Mouse (Mus musculus) C2C12 (cell line): Measurements from ENCODE around the gene Gm11042. TPM values are rescaled to one million over a fixed set of nuclear protein-coding genes. Genes with fewer than 3 reads are reported as not detected.

Source experiments
- H3K27me3 ChIP-seq: one replicate; pipeline ENCODE4 v1.6.1; 2011; ENCODE audit not compliant: control insufficient read depth, insufficient read depth, insufficient read length
- H3K36me3 ChIP-seq: one replicate; pipeline ENCODE4 v1.6.1; 2011; ENCODE audit not compliant: control insufficient read depth, insufficient read depth
- H3K4me3 ChIP-seq: one replicate; pipeline ENCODE4 v1.5.1; 2011; ENCODE audit warnings: mild to moderate bottlenecking, control low read depth; ENCODE audit not compliant: poor library complexity, insufficient read depth, severe bottlenecking
- H3K79me2 ChIP-seq: one replicate; pipeline ENCODE4 v1.6.1; 2011; ENCODE audit not compliant: control insufficient read depth, insufficient read depth
- H3K79me3 ChIP-seq: one replicate; pipeline ENCODE4 v1.6.1; 2011; ENCODE audit warnings: low read depth, control low read depth
- H3ac ChIP-seq: one replicate; pipeline ENCODE3; 2011; ENCODE audit warnings: low read depth; ENCODE audit not compliant: control insufficient read depth, insufficient read length
- CEBPB ChIP-seq: IDR thresholded peaks from one replicate; pipeline ENCODE4 v1.6.1; 2011; ENCODE audit warnings: low read depth, mild to moderate bottlenecking, control low read depth, moderate library complexity
- CTCF ChIP-seq: IDR thresholded peaks from one replicate; pipeline ENCODE4 v1.5.1; 2011; ENCODE audit not compliant: control insufficient read depth, insufficient read depth, insufficient read length
- FOSL1 ChIP-seq: IDR thresholded peaks from one replicate; pipeline ENCODE4 v1.8.0; 2011; ENCODE audit warnings: mild to moderate bottlenecking, low read length; ENCODE audit not compliant: poor library complexity, insufficient read depth, severe bottlenecking
- MAX ChIP-seq: IDR thresholded peaks from one replicate; pipeline ENCODE4 v1.6.1; 2011; ENCODE audit warnings: mild to moderate bottlenecking, control low read depth
- MYOD1 ChIP-seq: IDR thresholded peaks from one replicate; pipeline ENCODE4 v1.6.1; 2011; ENCODE audit warnings: low read depth; ENCODE audit not compliant: control insufficient read depth, insufficient read length
- MYOG ChIP-seq: IDR thresholded peaks from one replicate; pipeline ENCODE4 v1.6.1; 2011; ENCODE audit not compliant: control insufficient read depth, insufficient read length; ENCODE audit errors: extremely low read depth
- USF1 ChIP-seq: IDR thresholded peaks from one replicate; pipeline ENCODE4 v1.6.1; 2011; ENCODE audit warnings: low read depth, mild to moderate bottlenecking, control low read depth, moderate library complexity
- polyA plus RNA-seq: library from polyadenylated mRNA; unstranded; fragments of >200 nt; fragmentation: generic; extraction: Trizol; gene quantifications from one replicate; pipeline ENCODE4 v1.2.1, GENCODE M21; 2012; ENCODE audit warnings: missing spikeins

Gm11042 gene
- polyA plus RNA-seq, 1 experiment, result not detected

GRCm38 (mm10) chr12:74284020-74284684, 32.0 kb downstream of the Gm11042 start:
- Histone ChIP-seq H3K79me3 (no peaks in the 10 kb centered on the region), H3ac (no peak overlapping the region), H3K36me3 (no peaks in the 10 kb centered on the region), H3K4me3 (no peak overlapping the region), H3K79me2 (no peaks in the 10 kb centered on the region), H3K27me3 (no peaks in the 10 kb centered on the region)
- TF ChIP-seq MYOD1 (no peak), USF1 (no peak), MAX (no peak), MYOG (no peak), FOSL1 (no peak), CEBPB (no peak), CTCF (no peak)

DNA sequence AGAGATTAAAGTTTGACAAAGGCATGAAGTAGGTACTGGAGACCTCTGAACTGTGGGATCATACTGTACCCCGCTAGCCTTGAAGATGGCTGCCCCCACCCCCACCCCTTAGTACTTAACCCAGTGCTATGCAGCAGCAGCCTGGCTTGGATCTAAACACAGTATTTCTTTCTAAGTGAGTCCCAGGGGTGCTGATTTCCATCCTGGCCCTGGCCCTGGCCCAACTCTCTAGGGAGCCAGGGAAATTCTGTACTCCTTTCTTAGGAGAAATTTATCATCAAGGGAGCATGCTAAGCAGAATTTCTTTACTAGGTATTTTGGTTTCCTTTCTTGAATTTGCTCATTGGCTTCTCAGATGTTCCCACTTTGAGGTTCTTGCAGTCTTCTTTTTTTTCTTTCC, 33.3 kb downstream of the Gm11042 start:
- Histone ChIP-seq H3K36me3 (no peaks in the 10 kb centered on the region), H3K79me2 (no peaks in the 10 kb centered on the region), H3ac (no peak overlapping the region), H3K4me3 (no peak overlapping the region), H3K27me3 (no peaks in the 10 kb centered on the region), H3K79me3 (no peaks in the 10 kb centered on the region)
- TF ChIP-seq FOSL1, result no peak
- TF ChIP-seq CTCF, result no peak
- no peak for TF ChIP-seq MAX
- TF ChIP-seq MYOD1, result no peak
- TF ChIP-seq USF1, result no peak
- TF ChIP-seq CEBPB, result no peak
- no peak for TF ChIP-seq MYOG

DNA sequence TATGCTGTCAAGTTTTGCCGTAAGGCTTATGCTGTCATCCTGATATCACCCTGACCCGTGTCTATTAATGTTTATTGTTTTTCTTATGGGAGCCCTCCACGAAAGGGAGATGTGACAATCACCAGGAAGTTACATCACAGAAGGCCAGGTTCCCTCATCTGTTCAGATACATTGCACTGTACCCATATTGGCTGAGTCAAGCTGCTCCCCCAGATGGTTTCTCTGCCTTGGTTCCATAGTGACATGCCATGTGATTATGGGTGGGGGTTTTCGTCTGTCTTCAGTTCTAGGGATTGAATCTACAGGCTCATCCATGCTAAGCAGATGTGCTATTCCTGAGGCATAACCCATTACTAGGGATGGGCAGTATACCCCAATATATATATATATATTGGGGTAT, 34.8 kb downstream of the Gm11042 start:
- Histone ChIP-seq H3K79me2 (no peaks in the 10 kb centered on the region), H3ac (no peak overlapping the region), H3K79me3 (no peaks in the 10 kb centered on the region), H3K27me3 (no peaks in the 10 kb centered on the region), H3K36me3 (no peaks in the 10 kb centered on the region), H3K4me3 (no peak overlapping the region)
- TF ChIP-seq CEBPB (no peak), FOSL1 (no peak), CTCF (no peak), USF1 (no peak), MYOD1 (no peak), MYOG (no peak)

DNA sequence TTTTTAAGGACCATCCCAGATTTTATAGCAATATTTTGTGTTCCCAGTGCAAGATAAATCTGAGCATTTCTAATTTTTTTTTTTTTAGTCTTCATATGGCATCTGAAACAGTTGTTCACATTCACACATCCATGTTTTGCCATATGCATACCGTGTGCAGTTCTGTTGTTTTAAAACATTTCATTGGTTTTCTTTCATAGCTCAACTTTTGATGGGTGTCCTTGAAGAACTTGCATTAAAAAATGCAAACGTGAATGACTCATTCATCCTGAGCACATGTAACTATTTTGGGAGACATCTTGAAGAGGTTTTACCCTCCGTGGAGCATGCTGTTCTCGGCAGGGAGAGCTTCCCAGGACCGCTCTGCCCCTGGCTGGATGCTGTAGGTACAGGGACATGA, 38.9 kb downstream of the Gm11042 start:
- Histone ChIP-seq H3K79me3 (no peaks in the 10 kb centered on the region), H3K79me2 (no peaks in the 10 kb centered on the region), H3K27me3 (no peaks in the 10 kb centered on the region), H3K4me3 (no peak overlapping the region), H3K36me3 (no peaks in the 10 kb centered on the region), H3ac (no peak overlapping the region)
- TF ChIP-seq MAX, result no peak
- no peak for TF ChIP-seq MYOD1
- no peak for TF ChIP-seq MYOG
- no peak for TF ChIP-seq CEBPB
- TF ChIP-seq USF1, result no peak
- TF ChIP-seq CTCF, result no peak
- TF ChIP-seq FOSL1, result no peak

- no peaks in the 10 kb centered on the region for H3K79me2 ChIP-seq
- no peaks in the 10 kb centered on the region for H3K79me3 ChIP-seq
- no peak for TF ChIP-seq MYOD1
- TF ChIP-seq FOSL1, result no peak
- H3K27me3 ChIP-seq, result no peaks in the 10 kb centered on the region
- no peak overlapping the region for H3ac ChIP-seq
- H3K36me3 ChIP-seq, result no peaks in the 10 kb centered on the region
- no peak overlapping the region for H3K4me3 ChIP-seq
Observed at GRCm38 (mm10) chr12:74272545-74272944, 43.6 kb downstream of the Gm11042 start.

DNA sequence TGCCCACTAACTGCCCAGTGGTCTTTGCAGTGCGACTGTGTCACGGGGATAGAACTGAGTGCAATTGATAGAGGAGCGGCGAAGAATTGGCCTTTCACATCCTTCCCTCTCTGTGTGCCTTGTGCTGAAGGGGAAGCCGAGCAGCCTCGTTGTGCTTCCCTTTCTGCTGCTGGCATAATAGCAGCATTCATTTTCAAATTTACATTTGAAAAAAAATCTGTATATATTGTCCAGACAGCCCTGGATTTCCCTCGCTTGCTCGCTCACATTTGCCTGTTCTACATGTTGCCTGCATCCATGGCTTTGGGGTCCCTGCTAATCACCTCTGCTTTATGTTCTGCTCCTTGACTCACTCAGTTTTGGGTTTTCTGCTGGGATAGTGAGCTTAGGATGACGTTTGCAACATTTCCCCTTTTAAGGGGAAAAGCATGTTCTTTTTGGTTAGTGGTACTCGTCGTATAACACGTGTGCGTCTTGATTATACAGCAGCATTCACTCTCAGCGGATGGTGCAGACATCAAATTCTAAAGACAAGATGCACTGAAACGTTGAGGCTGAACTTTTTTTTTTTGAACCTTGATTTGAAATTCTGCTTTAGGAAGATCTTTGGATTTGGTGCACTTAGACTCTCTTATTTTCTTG, 47.4 kb downstream of the Gm11042 start:
- no peaks in the 10 kb centered on the region for H3K79me3 ChIP-seq
- no peak overlapping the region for H3K4me3 ChIP-seq
- no peaks in the 10 kb centered on the region for H3K27me3 ChIP-seq
- H3K36me3 ChIP-seq, result no peaks in the 10 kb centered on the region
- TF ChIP-seq USF1, result no peak
- TF ChIP-seq FOSL1, result no peak
- TF ChIP-seq MAX, result no peak
- no peak for TF ChIP-seq MYOG
- TF ChIP-seq CEBPB, result no peak
- no peak for TF ChIP-seq CTCF
- TF ChIP-seq MYOD1, result no peak
- H3ac ChIP-seq, result no peak overlapping the region
- no peaks in the 10 kb centered on the region for H3K79me2 ChIP-seq
